Mouse (Mus musculus): ENCODE measurements around the gene Sap25.

Sap25 gene

GRCm38 (mm10) chr5:137660064-137660688 lies 19.0 kb downstream of the Sap25 start:
- DNase-seq (ENCODE audit: low read depth, low spot score), result peak; percentile 64

- no peak for DNase-seq (ENCODE audit: low read depth, low spot score)
Measured at GRCm38 (mm10) chr5:137663057-137663456, 21.9 kb downstream of the Sap25 start.

GRCm38 (mm10) chr5:137668971-137669370 lies 27.8 kb downstream of the Sap25 start:
- DNase-seq (ENCODE audit: low read depth, low spot score), result no peak

- DNase-seq (ENCODE audit: low read depth, low spot score), result no peak
Measured at GRCm38 (mm10) chr5:137670240-137670639, 29.1 kb downstream of the Sap25 start.

GRCm38 (mm10) chr5:137671443-137672240 lies 30.5 kb downstream of the Sap25 start:
- no peak for DNase-seq (ENCODE audit: low read depth, low spot score)

- DNase-seq (ENCODE audit: low read depth, low spot score), result no peak
Measured at GRCm38 (mm10) chr5:137672361-137672760, 31.2 kb downstream of the Sap25 start.

- no peak for DNase-seq (ENCODE audit: low read depth, low spot score)
Measured at GRCm38 (mm10) chr5:137673015-137673414, 31.9 kb downstream of the Sap25 start.

GRCm38 (mm10) chr5:137674786-137675185 lies 33.7 kb downstream of the Sap25 start:
- DNase-seq (ENCODE audit: low read depth, low spot score), result no peak

GRCm38 (mm10) chr5:137677859-137678258 lies 36.7 kb downstream of the Sap25 start:
- no peak for DNase-seq (ENCODE audit: low read depth, low spot score)

- DNase-seq (ENCODE audit: low read depth, low spot score), result no peak
Measured at GRCm38 (mm10) chr5:137678736-137679135, 37.6 kb downstream of the Sap25 start.

- DNase-seq (ENCODE audit: low read depth, low spot score), result no peak
Measured at GRCm38 (mm10) chr5:137679726-137680125, 38.6 kb downstream of the Sap25 start.

GRCm38 (mm10) chr5:137682526-137682925 lies 41.4 kb downstream of the Sap25 start:
- no peak for DNase-seq (ENCODE audit: low read depth, low spot score)

GRCm38 (mm10) chr5:137683388-137684293 lies 42.5 kb downstream of the Sap25 start:
- DNase-seq (ENCODE audit: low read depth, low spot score), result peak; percentile 38

GRCm38 (mm10) chr5:137684294-137685123 lies 43.4 kb downstream of the Sap25 start, which contains the start of gene Agfg2:
Agfg2 (minus strand) TSS chr5:137684726.
- DNase-seq (ENCODE audit: low read depth, low spot score), result peak; percentile 100

GRCm38 (mm10) chr5:137685653-137686052 lies 44.5 kb downstream of the Sap25 start:
- no peak for DNase-seq (ENCODE audit: low read depth, low spot score)

- DNase-seq (ENCODE audit: low read depth, low spot score), result no peak
Measured at GRCm38 (mm10) chr5:137686127-137686790, 45.1 kb downstream of the Sap25 start.

GRCm38 (mm10) chr5:137689974-137690373 lies 48.8 kb downstream of the Sap25 start:
- no peak for DNase-seq (ENCODE audit: low read depth, low spot score)

- no peak for DNase-seq (ENCODE audit: low read depth, low spot score)
Measured at GRCm38 (mm10) chr5:137690531-137690930, 49.4 kb downstream of the Sap25 start.

- DNase-seq (ENCODE audit: low read depth, low spot score), result no peak
Measured at GRCm38 (mm10) chr5:137691881-137692280, 50.7 kb downstream of the Sap25 start.

All from ES-CJ7 (cell line).